ENCODE assay signal across 13 mouse cellular contexts in genomic region chr19:46971712-46972111, GRCm38 (mm10). TPM values are rescaled to one million over a fixed set of nuclear protein-coding genes. Genes with fewer than 3 reads are reported as not detected.
DNase-seq lines count a peak whose midpoint lies in the region; ATAC-seq and TF ChIP-seq lines count a peak whose summit lies in the region.
"Had no signal": no experiment of that assay in that cellular context is flagged by ENCODE, and none has a peak within 500 bp of the region (broad histone marks: within the 10 kb centered on the region; RNA-seq: fewer than 3 reads in every experiment).

No protein-coding gene starts in this region.

- TF ChIP-seq CTCF in brain, embryonic 14.5 days (IDR thresholded peaks at IDR 0.05; ENCODE audit: borderline replicate concordance, extremely low read depth, insufficient read depth, insufficient read length) = no peak
- TF ChIP-seq CTCF in cerebellum, adult 2 months (IDR thresholded peaks at IDR 0.05; ENCODE audit: borderline replicate concordance, insufficient read depth, low read depth, low read length) = no peak

- H3K9me3 ChIP-seq in heart, embryonic 15.5 days (replicated peaks) = no peaks in the 10 kb centered on the region
- no peaks in the 10 kb centered on the region for H3K9me3 ChIP-seq in hindbrain, embryonic 14.5 days (ENCODE audit: control insufficient read depth, low read length)
- H3K9me3 ChIP-seq in midbrain, embryonic 16.5 days (replicated peaks; ENCODE audit: control insufficient read depth, low read length, poor library complexity, severe bottlenecking) = no peaks in the 10 kb centered on the region
- H3K9me3 ChIP-seq: embryonic facial prominence, embryonic 15.5 days had no signal

- H3K27me3 ChIP-seq in heart, embryonic 15.5 days = no peaks in the 10 kb centered on the region
- H3K27me3 ChIP-seq in hindbrain, embryonic 14.5 days (ENCODE audit: control insufficient read depth, insufficient read depth, low read length) = no peaks in the 10 kb centered on the region
- H3K27me3 ChIP-seq in midbrain, embryonic 16.5 days (ENCODE audit: control insufficient read depth, insufficient read depth, low read depth, low read length) = no peaks in the 10 kb centered on the region
- no peaks in the 10 kb centered on the region for H3K27me3 ChIP-seq in cerebellum, adult 2 months (ENCODE audit: control insufficient read depth, insufficient read depth, low read length)
- H3K27me3 ChIP-seq: embryonic facial prominence, embryonic 15.5 days had no signal

- no peaks in the 10 kb centered on the region for H3K36me3 ChIP-seq in heart, embryonic 15.5 days
- no peaks in the 10 kb centered on the region for H3K36me3 ChIP-seq in hindbrain, embryonic 14.5 days (replicated peaks; ENCODE audit: control insufficient read depth, insufficient read depth)
- no peaks in the 10 kb centered on the region for H3K36me3 ChIP-seq in midbrain, embryonic 16.5 days (ENCODE audit: control insufficient read depth, insufficient read depth, low read length)
- H3K36me3 ChIP-seq: embryonic facial prominence, embryonic 15.5 days had no signal

- DNase-seq in heart, postnatal 25 days (ENCODE audit: low spot score) = no peak
- peak; percentile 45 for DNase-seq in brain, embryonic 14.5 days (ENCODE audit: low read depth)
- DNase-seq in hindbrain, embryonic 14.5 days (ENCODE audit: low spot score) = no peak
- no peak for DNase-seq in cerebellum, postnatal 36 days
- no peak for DNase-seq in cerebellum, adult 2 months
- DNase-seq in embryo, embryonic 10 days (ENCODE audit: low spot score) = no peak
- DNase-seq: gastrocnemius, postnatal 14 days; kidney, postnatal 25 days; left cerebral cortex, postnatal 4 days had no signal

- WGBS in heart, embryonic 15.5 days = 72% methylated on average over 9 of the region's 9 CpGs
- 34% methylated on average over 9 of the region's 9 CpGs for WGBS in hindbrain, embryonic 14.5 days
- 33% methylated on average over 9 of the region's 9 CpGs for WGBS in midbrain, embryonic 16.5 days
- WGBS in cerebellum, adult 2 months = 83% methylated on average over 9 of the region's 9 CpGs

- intact Hi-C loops in heart, postnatal 25 days (cut with DNase I) = no loop called here

- peak overlapping the region; percentile 77 for H3K27ac ChIP-seq in heart, embryonic 15.5 days
- peak overlapping the region; percentile 96 for H3K27ac ChIP-seq in hindbrain, embryonic 14.5 days
- peak overlapping the region; percentile 91 for H3K27ac ChIP-seq in midbrain, embryonic 16.5 days (ENCODE audit: low read length)
- H3K27ac ChIP-seq in cerebellum, adult 2 months (ENCODE audit: insufficient read depth, low read length) = no peak overlapping the region
- H3K27ac ChIP-seq: embryonic facial prominence, embryonic 15.5 days had no signal

- H3K4me1 ChIP-seq in heart, embryonic 15.5 days (replicated peaks) = peaks cover 48% of the 10 kb centered on the region
- peaks cover 22% of the 10 kb centered on the region for H3K4me1 ChIP-seq in hindbrain, embryonic 14.5 days (replicated peaks; ENCODE audit: control insufficient read depth, insufficient read depth, low read length)
- H3K4me1 ChIP-seq in midbrain, embryonic 16.5 days (ENCODE audit: control insufficient read depth, insufficient read depth, low read length) = peaks cover 26% of the 10 kb centered on the region
- H3K4me1 ChIP-seq in cerebellum, adult 2 months (ENCODE audit: control insufficient read depth, insufficient read depth, low read length) = peaks cover 22% of the 10 kb centered on the region

- no peak overlapping the region for H3K4me2 ChIP-seq in heart, embryonic 15.5 days
- peak overlapping the region; percentile 24; the same call in 1 of the 2 replicates for H3K4me2 ChIP-seq in hindbrain, embryonic 14.5 days (replicated peaks)
- peak overlapping the region; percentile 4; the same call in 1 of the 2 replicates for H3K4me2 ChIP-seq in midbrain, embryonic 16.5 days (ENCODE audit: low read length)
- H3K4me2 ChIP-seq: embryonic facial prominence, embryonic 15.5 days had no signal

- no peak overlapping the region for H3K4me3 ChIP-seq in heart, embryonic 15.5 days
- H3K4me3 ChIP-seq in hindbrain, embryonic 14.5 days (replicated peaks; ENCODE audit: low read length) = no peak overlapping the region
- H3K4me3 ChIP-seq in midbrain, embryonic 16.5 days (ENCODE audit: low read depth, low read length) = no peak overlapping the region
- no peak overlapping the region for H3K4me3 ChIP-seq in cerebellum, adult 2 months (replicated peaks; ENCODE audit: insufficient read depth, low read depth, low read length)
- H3K4me3 ChIP-seq: embryonic facial prominence, embryonic 15.5 days had no signal

- TF ChIP-seq POLR2A in brain, embryonic 14.5 days (IDR thresholded peaks at IDR 0.05; ENCODE audit: borderline replicate concordance, extremely low read depth, insufficient read depth, insufficient read length, poor library complexity, severe bottlenecking) = no peak
- no peak for TF ChIP-seq POLR2A in cerebellum, adult 2 months (IDR thresholded peaks at IDR 0.05; ENCODE audit: borderline replicate concordance, insufficient read depth, low read length)

- H3K9ac ChIP-seq in heart, embryonic 15.5 days = no peak overlapping the region
- peak overlapping the region; percentile 44 for H3K9ac ChIP-seq in hindbrain, embryonic 14.5 days
- H3K9ac ChIP-seq in midbrain, embryonic 16.5 days (ENCODE audit: low read depth, low read length) = peak overlapping the region; percentile 3; the same call in 1 of the 2 replicates
- H3K9ac ChIP-seq: embryonic facial prominence, embryonic 15.5 days had no signal

- no peak for ATAC-seq in heart, embryonic 15.5 days (replicated peaks; ENCODE audit: insufficient number of reproducible peaks, insufficient read depth, low FRiP score, low read depth)
- 0 out of 2 replicates have a peak, but pooled peaks have one; percentile 47 for ATAC-seq in hindbrain, embryonic 14.5 days (ENCODE audit: low FRiP score)
- peak; percentile 40; the same call in 1 of the 2 replicates for ATAC-seq in midbrain, embryonic 16.5 days

RNA-seq across cellular contexts. Expression of gene Ina, which starts 42.8 kb away (rescaled TPM):
- 0.58 and 5.8 TPM in 2 replicates for polyA plus RNA-seq in heart, embryonic 15.5 days (2015; fragmentation: Nextera tagmentation; extraction: Ambion mirVana)
- not detected for total RNA-seq in heart, postnatal 25 days (2021)
- 413 and 626 TPM in 2 replicates for polyA plus RNA-seq in brain, embryonic 14.5 days (2012; rRNA removed)
- polyA plus RNA-seq in hindbrain, embryonic 14.5 days (2014; fragmentation: Nextera tagmentation; extraction: Ambion mirVana) = 608 and 616 TPM in 2 replicates
- polyA plus RNA-seq in midbrain, embryonic 16.5 days (2015; fragmentation: Nextera tagmentation; extraction: Ambion mirVana) = 424 and 528 TPM in 2 replicates
- polyA plus RNA-seq in cerebellum, adult 2 months (2012; rRNA removed) = 214 and 232 TPM in 2 replicates
- total RNA-seq: gastrocnemius, postnatal 14 days had no signal
- polyA plus RNA-seq: C2C12 had no signal

RNA-seq across cellular contexts. Expression of gene Nt5c2, which starts 43.2 kb away (rescaled TPM):
- 117 and 118 TPM in 2 replicates for polyA plus RNA-seq in heart, embryonic 15.5 days (2015; fragmentation: Nextera tagmentation; extraction: Ambion mirVana)
- total RNA-seq in heart, postnatal 25 days (2021) = 10 to 100 TPM; 65.0 to 71.7 TPM
- 40.1 and 49.2 TPM in 2 replicates for polyA plus RNA-seq in brain, embryonic 14.5 days (2012; rRNA removed)
- 84.9 and 93.8 TPM in 2 replicates for polyA plus RNA-seq in hindbrain, embryonic 14.5 days (2014; fragmentation: Nextera tagmentation; extraction: Ambion mirVana)
- polyA plus RNA-seq in midbrain, embryonic 16.5 days (2015; fragmentation: Nextera tagmentation; extraction: Ambion mirVana) = 85.7 and 93.4 TPM in 2 replicates
- 48.9 and 49.3 TPM in 2 replicates for polyA plus RNA-seq in cerebellum, adult 2 months (2012; rRNA removed)

Comparison
In these comparisons a context has a peak if more than half of its experiments do, and no peak if none do; other contexts are left out.
1. RNA of gene Ina, which starts 42.8 kb away (polyA plus RNA-seq): 413 to 626 TPM in brain, embryonic 14.5 days, 608 to 616 TPM in hindbrain, embryonic 14.5 days, 424 to 528 TPM in midbrain, embryonic 16.5 days and 214 to 232 TPM in cerebellum, adult 2 months; 0.58 to 5.8 TPM in heart, embryonic 15.5 days; every median in the first group is over 10 times any median in the second.